Mouse (Mus musculus) ovary, postnatal 10 days (tissue): ENCODE measurements around the gene Fyb.

Experiments
- DNase-seq: peaks from one replicate; pipeline ENCODE4 v3.0.0; 2022; ENCODE audit warnings: low spot score

Gene Fyb

GRCm38 (mm10) chr15:6598626-6599025, 76.0 kb downstream of the Fyb start:
- no peak for DNase-seq

- DNase-seq, result no peak
Measured at GRCm38 (mm10) chr15:6600314-6600713, 77.7 kb downstream of the Fyb start.

GRCm38 (mm10) chr15:6601330-6601729, 78.7 kb downstream of the Fyb start:
- DNase-seq, result no peak

DNA sequence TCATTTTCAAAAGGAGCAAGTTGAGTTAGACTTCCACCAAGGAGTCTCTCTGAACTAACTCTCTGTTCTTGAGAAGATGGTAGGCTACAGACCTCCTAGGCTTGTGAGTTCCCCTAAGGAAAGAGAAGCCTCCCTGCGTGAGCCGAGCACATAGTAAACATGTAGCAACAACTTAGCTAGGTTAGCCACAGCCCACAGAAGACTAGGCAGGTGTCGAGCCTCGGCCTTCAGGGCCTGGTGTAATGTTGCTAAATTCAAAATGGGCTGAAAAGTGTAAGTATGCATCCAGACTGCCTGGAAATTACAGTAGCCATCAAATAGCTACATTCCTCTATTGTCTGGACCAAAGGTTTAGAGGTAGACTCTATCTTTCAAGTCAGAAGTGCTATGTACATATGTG, 79.3 kb downstream of the Fyb start:
- DNase-seq, result no peak

DNA sequence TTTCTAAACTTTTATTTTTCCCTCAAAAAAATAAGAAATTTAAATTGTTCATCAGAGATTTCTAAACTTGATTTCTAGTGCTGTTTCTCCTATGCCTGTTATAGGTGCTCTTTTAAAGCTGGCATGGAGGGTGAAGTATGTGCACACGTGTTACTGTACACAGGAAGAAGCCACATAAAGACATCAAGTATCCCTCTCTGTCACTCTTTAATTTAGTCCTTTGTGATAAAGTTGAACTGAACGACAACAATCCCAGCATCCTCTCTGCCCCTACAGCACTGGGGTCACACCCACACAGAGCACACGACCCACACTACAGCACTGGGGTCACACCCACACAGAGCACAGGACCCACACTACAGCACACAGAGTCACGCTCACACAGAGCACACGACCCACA, 88.0 kb downstream of the Fyb start:
- DNase-seq, result no peak

DNA sequence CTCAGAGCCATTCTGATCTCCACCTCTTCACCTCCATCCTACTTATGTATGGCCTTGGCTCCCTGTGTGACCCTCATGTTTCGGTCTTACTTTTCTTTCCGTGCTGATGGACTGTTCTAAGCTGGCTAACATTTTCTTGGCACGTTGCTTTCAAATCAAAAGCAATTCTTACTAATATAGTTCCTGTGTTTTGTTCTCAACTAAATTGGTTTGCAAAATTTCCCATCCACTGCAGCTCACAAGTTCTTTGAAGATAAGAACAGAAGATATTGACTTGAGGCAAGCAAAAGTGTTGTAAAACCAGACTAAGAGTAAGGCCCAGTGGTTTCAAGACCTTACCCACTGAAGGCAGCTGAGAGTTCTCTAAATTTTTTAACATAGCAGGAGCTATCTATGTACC, 90.2 kb downstream of the Fyb start:
- DNase-seq, result no peak

GRCm38 (mm10) chr15:6616382-6617149, 93.9 kb downstream of the Fyb start:
- no peak for DNase-seq

DNA sequence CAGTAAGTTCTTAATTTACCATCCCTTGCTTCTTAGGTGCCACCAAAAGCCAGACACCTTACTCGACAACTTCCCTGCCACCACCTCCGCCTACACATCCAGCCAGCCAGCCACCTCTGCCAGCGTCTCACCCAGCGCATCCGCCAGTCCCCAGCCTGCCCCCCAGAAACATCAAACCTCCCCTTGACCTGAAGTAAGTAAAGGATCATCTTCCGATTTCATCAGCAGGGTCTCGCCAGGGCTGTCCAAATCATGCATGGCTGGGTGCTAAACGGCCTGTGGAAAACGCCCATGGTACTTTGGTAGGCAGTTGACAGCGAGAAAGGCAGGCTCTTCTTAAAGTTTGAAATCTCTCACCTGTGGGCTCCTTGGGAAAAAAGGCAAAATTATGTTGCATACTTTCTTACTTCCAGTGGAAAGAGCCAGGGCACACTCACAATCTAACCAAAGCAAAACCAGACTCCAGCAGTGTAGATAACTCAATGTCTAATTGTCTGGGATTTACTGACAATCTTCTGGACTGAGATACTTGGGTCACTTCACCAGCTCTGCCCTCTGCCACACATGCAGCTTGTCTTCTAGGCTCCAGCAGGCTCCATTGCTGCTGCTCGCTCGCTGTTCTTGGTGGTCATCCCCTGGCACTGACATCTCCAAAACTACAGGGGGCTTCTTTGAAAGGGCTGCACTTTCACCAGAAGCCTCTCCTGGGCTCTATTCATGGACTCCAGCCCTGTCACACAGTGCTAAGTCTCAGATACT, 97.1 kb downstream of the Fyb start:
- no peak for DNase-seq

GRCm38 (mm10) chr15:6622512-6622911, 99.9 kb downstream of the Fyb start:
- peak; percentile 35 for DNase-seq

DNA sequence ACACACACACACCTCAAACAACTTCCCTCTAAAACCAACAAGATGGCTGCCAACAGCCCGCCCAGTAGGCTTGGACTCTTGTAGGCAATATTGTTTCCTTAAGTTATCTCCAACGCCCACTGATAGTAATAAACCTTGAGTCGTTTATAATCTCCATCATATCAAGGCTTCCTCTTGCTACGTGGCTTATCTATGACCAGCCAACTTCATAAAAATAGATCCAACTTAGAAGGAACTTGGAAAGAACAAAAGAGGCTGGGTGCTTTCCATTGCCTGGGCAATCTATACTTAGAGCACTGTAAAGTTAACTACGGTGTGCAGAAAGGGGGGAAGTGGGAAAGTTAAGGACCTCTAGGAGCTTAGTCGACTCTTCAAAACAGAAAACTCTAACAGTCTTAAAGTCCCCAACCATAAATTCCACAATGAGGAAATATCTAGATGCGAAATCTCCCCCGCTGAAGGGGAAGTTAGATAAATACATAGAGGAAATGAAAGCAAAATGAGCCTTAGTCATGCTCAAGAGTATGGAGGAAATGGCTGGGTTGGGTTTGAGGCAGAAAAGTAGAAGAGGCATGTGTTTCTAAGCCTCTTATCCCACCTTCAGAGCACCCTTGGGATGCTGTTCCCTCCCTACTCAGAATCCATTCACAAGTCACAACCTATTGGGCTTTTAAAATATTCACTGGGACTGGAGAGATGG, 101.0 kb downstream of the Fyb start:
- no peak for DNase-seq

DNA sequence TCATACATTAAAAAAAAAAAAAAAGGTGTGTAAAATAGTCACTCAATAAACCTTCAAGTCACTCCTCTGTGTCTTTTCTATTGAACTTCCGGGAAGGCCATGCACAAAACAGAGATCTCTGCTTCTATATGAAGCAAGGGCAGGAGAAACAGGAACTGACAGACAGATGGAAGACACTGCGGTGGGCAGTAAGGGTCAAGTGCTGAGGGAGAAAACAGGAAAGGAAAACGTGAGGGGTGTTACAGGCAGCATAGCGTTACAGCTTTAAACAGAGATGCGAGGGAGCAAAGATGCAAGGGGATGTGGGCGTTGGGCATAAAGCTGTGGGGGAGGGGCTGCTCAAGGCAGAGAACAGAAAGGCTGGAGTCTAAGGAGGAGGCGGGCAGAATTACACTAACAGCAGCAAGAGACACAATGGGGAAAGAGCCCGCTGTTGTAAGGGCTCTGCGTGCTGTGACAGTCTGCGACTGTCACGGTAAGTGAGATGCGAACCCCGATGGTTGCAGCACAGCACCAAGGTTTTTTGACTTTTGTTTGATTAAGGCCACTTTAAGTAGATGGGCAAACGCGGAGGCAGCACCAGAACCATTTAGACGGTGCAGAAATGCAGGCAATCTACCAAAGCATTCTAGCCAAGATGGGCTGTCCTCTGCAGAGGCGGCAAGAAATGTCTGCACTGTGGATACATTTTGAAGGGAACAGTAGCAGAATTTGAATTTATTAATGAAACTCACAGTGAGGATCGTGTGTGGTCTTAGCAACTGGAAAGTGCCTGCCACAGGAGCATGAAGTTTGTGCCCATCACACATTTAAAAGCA, 101.9 kb downstream of the Fyb start:
- no peak for DNase-seq

DNA sequence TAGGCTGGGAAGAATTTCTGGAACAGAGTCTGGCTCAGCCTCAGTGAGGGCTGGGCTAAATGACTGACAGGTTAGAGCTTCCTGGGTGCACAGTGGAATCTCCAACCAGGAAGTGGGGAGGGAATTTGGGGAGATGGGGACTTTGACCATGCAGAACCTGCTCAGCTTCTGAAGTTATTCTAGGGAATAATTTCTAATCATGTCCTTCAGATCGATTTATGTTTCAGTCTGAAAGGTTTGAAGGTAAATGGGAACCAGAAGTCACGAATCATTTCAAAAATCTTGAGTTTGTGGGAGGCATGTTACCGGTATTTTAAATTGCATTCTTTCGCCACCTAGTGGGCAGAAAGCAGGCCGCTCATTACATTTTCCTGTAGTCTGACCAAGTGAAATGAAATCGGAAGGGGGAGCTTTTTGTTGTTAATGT, 103.0 kb downstream of the Fyb start:
- no peak for DNase-seq

DNA sequence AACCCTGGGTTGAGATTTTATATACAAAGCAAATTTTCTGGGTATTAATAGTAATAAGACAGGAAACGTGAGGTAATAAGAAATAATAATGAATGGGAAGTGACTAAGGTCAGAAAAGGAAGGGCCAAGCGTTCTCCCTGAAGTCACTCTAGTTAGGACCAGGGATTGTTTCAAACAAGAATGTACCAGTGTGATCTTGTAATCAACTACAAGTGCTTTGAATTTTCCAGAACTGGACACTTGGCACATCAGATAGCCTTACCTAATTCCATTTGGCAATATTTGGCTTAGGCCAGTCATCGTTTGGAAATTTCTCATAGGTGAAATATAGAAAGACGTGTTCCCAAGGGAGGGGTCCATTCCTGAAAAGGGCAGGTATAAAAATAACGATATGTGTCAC, 103.5 kb downstream of the Fyb start:
- DNase-seq, result no peak

DNA sequence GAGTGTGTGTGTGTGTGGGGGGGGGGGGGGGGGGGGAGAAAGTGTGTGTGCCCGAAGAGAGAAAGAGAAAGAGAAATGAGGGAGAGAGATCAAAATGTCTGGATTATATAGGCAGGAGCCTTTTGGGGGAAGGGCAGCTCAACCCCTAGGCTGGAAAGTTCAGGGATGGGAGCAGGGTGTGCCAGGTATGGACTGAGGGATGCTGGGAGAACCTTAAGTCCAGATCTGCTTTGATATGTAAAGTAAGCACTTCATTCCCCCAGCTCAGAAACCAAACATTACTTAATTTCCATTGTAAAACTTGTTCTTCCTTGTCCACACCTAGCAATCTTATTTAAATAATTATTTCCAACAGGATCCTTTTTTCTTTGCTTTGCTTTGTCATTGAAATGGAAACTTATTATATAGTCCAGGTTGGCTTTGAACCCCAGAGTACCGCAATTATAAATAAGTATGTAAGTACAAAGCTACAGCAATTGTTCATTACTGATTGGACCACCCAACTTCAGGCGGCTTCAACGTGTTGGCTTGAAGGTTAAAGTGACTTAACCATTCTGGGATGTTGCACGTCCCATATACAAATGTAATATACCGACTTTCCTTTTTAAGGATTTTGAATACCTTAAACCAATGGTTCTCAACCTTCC, 105.9 kb downstream of the Fyb start:
- DNase-seq, result no peak

GRCm38 (mm10) chr15:6629174-6629573, 106.5 kb downstream of the Fyb start:
- DNase-seq, result no peak

- no peak for DNase-seq
Measured at GRCm38 (mm10) chr15:6635405-6635804, 112.8 kb downstream of the Fyb start.

DNA sequence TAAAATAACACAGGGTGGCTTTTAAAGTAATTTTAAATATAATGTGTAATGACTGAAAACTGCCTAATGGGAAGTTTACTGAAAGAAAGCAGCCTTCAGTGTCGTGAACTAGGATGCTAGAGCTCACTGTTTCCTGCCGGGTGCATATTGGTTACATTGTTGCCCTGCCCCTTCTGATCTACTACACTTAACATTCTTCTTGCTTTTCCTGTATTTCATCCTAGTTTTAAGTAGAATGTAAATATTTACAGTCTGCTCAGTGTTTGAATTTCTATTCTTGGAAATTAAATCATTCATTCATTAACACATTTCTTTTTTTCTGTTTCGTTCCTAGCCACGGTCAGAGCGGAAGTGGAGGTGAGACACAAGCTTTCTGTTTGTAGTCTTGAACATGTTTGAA, 119.6 kb downstream of the Fyb start:
- no peak for DNase-seq

DNA sequence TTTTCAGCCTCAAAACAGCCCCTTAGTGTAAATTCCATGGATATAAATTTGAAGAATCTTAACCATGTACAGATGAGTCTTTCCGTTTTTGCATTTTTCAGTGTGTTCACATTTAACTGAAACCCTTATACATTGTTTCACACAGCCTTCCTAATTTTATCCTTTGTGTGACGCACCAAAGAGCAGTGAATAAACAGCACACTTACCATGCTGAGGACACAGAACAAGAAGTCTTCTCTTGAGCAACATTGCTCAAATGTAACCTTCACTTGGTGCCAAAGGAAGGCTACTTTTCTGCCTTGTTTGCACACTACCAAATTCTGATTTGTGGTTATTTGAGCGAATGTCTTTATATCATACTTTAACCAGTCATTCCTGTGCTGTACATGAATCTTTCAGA, 122.8 kb downstream of the Fyb start:
- no peak for DNase-seq

DNA sequence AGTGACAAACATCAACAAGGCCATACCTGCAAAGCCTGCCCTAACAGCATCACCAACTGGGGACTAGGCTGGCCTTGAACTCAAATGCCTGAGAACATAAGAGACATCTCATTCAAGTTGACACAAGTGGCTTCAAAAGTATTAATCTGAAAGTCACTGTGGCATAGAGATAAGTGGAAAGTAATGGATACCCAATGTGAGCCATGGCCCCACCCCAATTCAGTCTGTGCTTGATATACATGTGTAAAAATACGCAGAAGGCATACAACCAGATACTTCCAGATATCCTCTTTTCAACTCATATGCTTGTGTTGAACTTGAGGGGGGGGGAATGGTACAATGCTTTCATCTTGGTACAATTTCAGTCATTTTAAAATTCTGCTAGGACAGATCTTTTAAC, 124.4 kb downstream of the Fyb start:
- no peak for DNase-seq

GRCm38 (mm10) chr15:6648757-6649403, 126.2 kb downstream of the Fyb start:
- no peak for DNase-seq

DNA sequence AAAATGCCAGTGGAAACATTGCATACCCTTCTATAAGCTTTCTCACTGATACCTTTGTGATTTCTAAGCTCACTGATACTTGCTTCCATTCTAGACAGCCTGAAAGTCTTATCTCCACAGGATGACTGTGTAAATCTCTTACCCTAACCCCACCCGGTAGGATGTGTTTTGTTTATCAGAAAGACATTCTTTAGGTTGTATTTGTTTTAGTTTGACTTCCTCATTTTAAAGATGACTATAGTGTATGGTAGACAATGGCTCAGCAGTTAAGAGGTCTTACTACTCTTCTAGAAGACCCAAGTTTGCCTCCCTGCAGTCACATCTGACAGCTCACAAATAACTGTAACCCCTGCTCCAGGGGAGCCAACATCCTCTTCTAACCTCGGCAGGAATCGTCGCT, 130.4 kb downstream of the Fyb start:
- no peak for DNase-seq
